Mouse (Mus musculus): ENCODE measurements around the gene Cnnm1.

- TF ChIP-seq CTCF (IDR thresholded peaks at IDR 0.05; ENCODE audit: low read depth) (no peak), EP300 (optimal IDR thresholded peaks at IDR 0.05) (no peak)
Measured at GRCm38 (mm10) chr19:43525104-43525482, 84.9 kb downstream of the Cnnm1 start.
